Mouse (Mus musculus): ENCODE measurements around the gene Hesx1.
"Not testable (repeated sequence)": the region's sequence is repeated elsewhere in the genome, so short reads cannot be mapped to it uniquely, and the experiment has no call there.

Gene Hesx1

GRCm38 (mm10) chr14:26994211-26994741 is at the start of gene Hesx1:
Hesx1 (plus strand) TSS chr14:26994416.
- peak; percentile 59 to 73 for DNase-seq (ENCODE audit: low read depth in 2 of 2, low spot score in 2 of 2)

GRCm38 (mm10) chr14:26956139-26956538 is 38.1 kb upstream of the Hesx1 start:
- not testable (repeated sequence) for DNase-seq (ENCODE audit: low read depth in 2 of 2, low spot score in 2 of 2)

GRCm38 (mm10) chr14:26960518-26960917 is 33.7 kb upstream of the Hesx1 start:
- no peak for DNase-seq (ENCODE audit: low read depth in 2 of 2, low spot score in 2 of 2)

- DNase-seq (ENCODE audit: low read depth in 2 of 2, low spot score in 2 of 2) = no peak
Measured at GRCm38 (mm10) chr14:26969164-26969563, 25.1 kb upstream of the Hesx1 start.

GRCm38 (mm10) chr14:26969856-26970407 is 24.3 kb upstream of the Hesx1 start:
- DNase-seq (ENCODE audit: low read depth in 2 of 2, low spot score in 2 of 2) = peak; percentile 39 to 61

GRCm38 (mm10) chr14:26970439-26970932 is 23.7 kb upstream of the Hesx1 start:
- peak; percentile 89 to 91 for DNase-seq (ENCODE audit: low read depth in 2 of 2, low spot score in 2 of 2)

- no peak for DNase-seq (ENCODE audit: low read depth in 2 of 2, low spot score in 2 of 2)
Measured at GRCm38 (mm10) chr14:26971106-26971789, 23.0 kb upstream of the Hesx1 start, which contains the start of gene Appl1. Appl1 (minus strand) TSS chr14:26971232.

GRCm38 (mm10) chr14:26973089-26973488 is 21.1 kb upstream of the Hesx1 start:
- no peak for DNase-seq (ENCODE audit: low read depth in 2 of 2, low spot score in 2 of 2)

- DNase-seq (ENCODE audit: low read depth in 2 of 2, low spot score in 2 of 2) = no peak
Measured at GRCm38 (mm10) chr14:26975490-26975889, 18.7 kb upstream of the Hesx1 start.

GRCm38 (mm10) chr14:26976212-26976611 is 18.0 kb upstream of the Hesx1 start:
- DNase-seq (ENCODE audit: low read depth in 2 of 2, low spot score in 2 of 2) = no peak

- DNase-seq (ENCODE audit: low read depth in 2 of 2, low spot score in 2 of 2) = no peak
Measured at GRCm38 (mm10) chr14:26977500-26977899, 16.7 kb upstream of the Hesx1 start.

GRCm38 (mm10) chr14:26979808-26980207 is 14.4 kb upstream of the Hesx1 start:
- no peak for DNase-seq (ENCODE audit: low read depth in 2 of 2, low spot score in 2 of 2)

GRCm38 (mm10) chr14:26981021-26981420 is 13.2 kb upstream of the Hesx1 start:
- no peak for DNase-seq (ENCODE audit: low read depth in 2 of 2, low spot score in 2 of 2)

GRCm38 (mm10) chr14:26981494-26982149 is 12.6 kb upstream of the Hesx1 start:
- DNase-seq (ENCODE audit: low read depth in 2 of 2, low spot score in 2 of 2) = no peak

- DNase-seq (ENCODE audit: low read depth in 2 of 2, low spot score in 2 of 2) = no peak
Measured at GRCm38 (mm10) chr14:26982150-26982530, 12.1 kb upstream of the Hesx1 start.

- peak in 1 of 2 experiments; percentile 18 for DNase-seq (ENCODE audit: low read depth in 2 of 2, low spot score in 2 of 2)
Measured at GRCm38 (mm10) chr14:26988694-26989093, 5.5 kb upstream of the Hesx1 start.

- no peak for DNase-seq (ENCODE audit: low read depth in 2 of 2, low spot score in 2 of 2)
Measured at GRCm38 (mm10) chr14:26991622-26992021, 2.6 kb upstream of the Hesx1 start.

- DNase-seq (ENCODE audit: low read depth in 2 of 2, low spot score in 2 of 2) = no peak
Measured at GRCm38 (mm10) chr14:26993427-26993826, 789 bp upstream of the Hesx1 start.

GRCm38 (mm10) chr14:26996257-26996656 is 2.0 kb downstream of the Hesx1 start:
- DNase-seq (ENCODE audit: low read depth in 2 of 2, low spot score in 2 of 2) = no peak

GRCm38 (mm10) chr14:27000386-27000785 is 6.2 kb downstream of the Hesx1 start:
- DNase-seq (ENCODE audit: low read depth in 2 of 2, low spot score in 2 of 2) = no peak

- no peak for DNase-seq (ENCODE audit: low read depth in 2 of 2, low spot score in 2 of 2)
Measured at GRCm38 (mm10) chr14:27004906-27005305, 10.7 kb downstream of the Hesx1 start.

- DNase-seq (ENCODE audit: low read depth in 2 of 2, low spot score in 2 of 2) = no peak
Measured at GRCm38 (mm10) chr14:27005937-27006336, 11.7 kb downstream of the Hesx1 start.

Measured in CD8-positive naive resting alpha-beta T cell, adult 2 months (primary cell).